Comparison of ENCODE assay signal across 17 mouse cellular contexts in genomic region chr5:63748759-63749158, GRCm38 (mm10).
"Had no signal": no experiment of that assay in that cellular context is flagged by ENCODE, and none has a peak within 500 bp of the region (broad histone marks: within the 10 kb centered on the region; RNA-seq: fewer than 3 reads in every experiment).

No protein-coding gene starts in this region.

- ATAC-seq: intestine, embryonic 15.5 days had no signal

- H3K4me1 ChIP-seq: intestine, embryonic 15.5 days; kidney, embryonic 15.5 days; liver, embryonic 13.5 days; neural tube, embryonic 12.5 days; stomach, embryonic 15.5 days had no signal

- DNase-seq: kidney, adult 11 months; kidney, adult 8-10 months; kidney, postnatal 10 days; kidney, postnatal 36 days; layer of hippocampus, postnatal 36 days; liver, embryonic 13.5 days; lung, adult 2 months; retina, postnatal 1 day; right cerebral cortex, postnatal 25 days; spleen, adult 18-20 months; thymus, postnatal 25 days had no signal

- H3K9ac ChIP-seq: intestine, embryonic 15.5 days; kidney, embryonic 15.5 days; liver, embryonic 13.5 days; neural tube, embryonic 12.5 days; stomach, embryonic 15.5 days had no signal

- H3K36me3 ChIP-seq: intestine, embryonic 15.5 days; kidney, embryonic 15.5 days; liver, embryonic 13.5 days; neural tube, embryonic 12.5 days; stomach, embryonic 15.5 days had no signal

- H3K4me3 ChIP-seq: intestine, embryonic 15.5 days; kidney, embryonic 15.5 days; left cerebral cortex, adult 2 months; liver, embryonic 13.5 days; neural tube, embryonic 12.5 days; stomach, embryonic 15.5 days had no signal

- H3K4me2 ChIP-seq: intestine, embryonic 15.5 days; kidney, embryonic 15.5 days; liver, embryonic 13.5 days; neural tube, embryonic 12.5 days; stomach, embryonic 15.5 days had no signal

- H3K27ac ChIP-seq: intestine, embryonic 15.5 days; kidney, embryonic 15.5 days; left cerebral cortex, adult 2 months; liver, embryonic 13.5 days; macrophage; neural tube, embryonic 12.5 days; stomach, embryonic 15.5 days had no signal

- H3K9me3 ChIP-seq: intestine, embryonic 15.5 days; kidney, embryonic 15.5 days; liver, embryonic 13.5 days; neural tube, embryonic 12.5 days; stomach, embryonic 15.5 days had no signal

- H3K27me3 ChIP-seq: intestine, embryonic 15.5 days; kidney, embryonic 15.5 days; liver, embryonic 13.5 days; neural tube, embryonic 12.5 days; stomach, embryonic 15.5 days had no signal
